Mouse (Mus musculus) WW6 (cell line): ENCODE results near the gene Chd9.

Source experiments
- DNase-seq: peaks from one replicate; pipeline ENCODE4 v3.0.0-alpha.2; 2013; ENCODE audit warnings: low read depth, low spot score

Chd9 gene

GRCm38 (mm10) chr8:90976960-90977371, 148.8 kb downstream of the Chd9 start:
- no peak for DNase-seq

- DNase-seq: no peak
These were observed 150.6 kb downstream of the Chd9 start for GRCm38 (mm10) chr8:90978720-90979119.

DNA sequence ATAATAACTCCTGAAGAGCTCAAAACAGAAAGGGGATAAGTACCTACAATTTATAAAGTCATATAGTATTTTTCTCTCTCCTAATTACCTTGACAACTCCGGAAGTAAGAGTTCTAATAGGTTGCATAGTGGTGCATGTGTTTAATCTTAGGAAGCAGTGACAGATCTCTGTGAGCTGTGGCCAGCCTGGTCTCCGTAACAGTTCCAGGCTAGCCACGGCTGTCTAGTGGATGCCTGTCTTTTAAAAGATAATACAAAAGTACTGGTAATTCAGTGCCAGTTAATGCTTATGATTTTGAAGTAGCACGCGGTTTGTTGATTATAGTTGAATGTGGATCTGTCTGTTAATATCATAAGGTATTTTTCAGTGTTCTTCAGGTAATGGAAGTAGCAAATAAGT, 151.1 kb downstream of the Chd9 start:
- no peak for DNase-seq

- no peak for DNase-seq
These were observed 153.9 kb downstream of the Chd9 start for GRCm38 (mm10) chr8:90982087-90982486.

DNA sequence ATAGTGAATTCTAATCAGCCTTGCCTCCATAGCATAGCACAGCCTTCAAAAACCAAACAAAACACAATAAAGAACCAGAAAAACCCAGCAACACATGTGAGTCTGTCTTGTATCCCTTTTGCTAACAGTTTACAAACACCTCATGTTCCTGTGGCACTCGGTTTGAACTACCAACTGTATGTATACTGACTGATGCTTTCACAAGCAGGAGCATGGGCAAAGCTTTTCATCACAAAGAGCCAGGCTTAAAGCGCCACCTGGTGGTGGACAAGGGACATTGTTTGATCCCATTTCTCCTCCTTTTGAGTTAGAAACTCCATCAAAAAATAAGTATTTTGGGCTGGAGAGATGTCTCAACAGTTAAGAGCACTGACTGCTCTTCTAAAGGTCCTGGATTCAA, 191.6 kb downstream of the Chd9 start:
- DNase-seq: peak; percentile 46

- no peak for DNase-seq
These were observed 206.3 kb downstream of the Chd9 start for GRCm38 (mm10) chr8:91034417-91034816.

DNA sequence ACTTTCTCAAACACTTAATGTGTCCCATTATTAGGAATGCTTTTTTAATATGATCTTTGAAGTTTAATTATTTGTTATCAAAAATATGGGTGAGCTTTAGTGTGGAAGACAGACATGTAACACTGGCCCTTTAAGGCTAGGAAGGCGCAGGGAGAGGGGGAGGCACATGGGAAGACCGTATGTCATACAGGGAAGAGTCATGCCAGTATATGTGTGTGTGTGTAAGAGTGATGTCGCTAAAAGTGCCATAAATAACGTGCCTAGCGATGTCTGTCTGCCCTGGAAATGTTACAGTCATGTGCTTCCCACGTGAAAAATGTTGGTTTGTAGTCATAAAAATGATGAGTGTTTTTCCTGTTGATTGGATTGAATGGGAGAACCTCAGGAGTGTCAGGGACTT, 208.8 kb downstream of the Chd9 start:
- DNase-seq: no peak

DNA sequence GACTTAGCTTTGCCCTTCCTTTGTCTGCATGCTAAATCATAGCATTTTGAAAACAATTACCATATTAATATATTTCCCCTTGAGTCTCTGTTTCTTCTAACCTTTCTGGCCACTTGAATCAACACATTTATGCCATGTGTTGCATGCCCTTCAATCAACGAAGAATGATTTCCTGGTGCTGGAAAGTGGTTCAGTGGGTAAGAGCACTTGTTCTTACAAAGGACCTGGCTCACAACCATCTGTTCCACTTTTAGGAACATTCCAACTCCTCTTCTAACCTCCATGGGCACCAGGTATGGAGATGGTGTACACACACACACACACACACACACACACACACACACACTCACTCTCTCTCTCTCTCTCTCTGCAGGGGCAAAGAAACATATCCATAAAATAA, 210.5 kb downstream of the Chd9 start:
- DNase-seq: no peak

GRCm38 (mm10) chr8:91046370-91046769, 218.2 kb downstream of the Chd9 start:
- no peak for DNase-seq

DNA sequence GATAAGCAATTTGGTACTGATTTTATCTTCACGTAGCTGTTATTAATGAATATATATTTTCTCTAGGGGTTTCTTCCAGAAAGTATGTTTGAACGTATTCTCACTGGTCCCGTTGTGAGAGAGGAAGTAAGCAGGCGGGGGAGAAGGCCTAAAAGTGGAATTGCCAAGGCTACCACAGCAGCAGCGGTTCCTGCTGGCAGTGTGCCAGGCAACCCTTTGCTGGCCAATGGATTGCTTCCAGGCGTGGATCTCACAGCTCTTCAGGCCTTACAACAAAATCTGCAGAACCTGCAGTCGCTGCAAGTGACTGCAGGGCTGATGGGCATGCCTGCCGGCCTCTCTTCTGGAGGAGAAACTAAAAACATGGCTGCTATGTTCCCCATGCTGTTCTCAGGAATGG, 222.9 kb downstream of the Chd9 start:
- DNase-seq: no peak

DNA sequence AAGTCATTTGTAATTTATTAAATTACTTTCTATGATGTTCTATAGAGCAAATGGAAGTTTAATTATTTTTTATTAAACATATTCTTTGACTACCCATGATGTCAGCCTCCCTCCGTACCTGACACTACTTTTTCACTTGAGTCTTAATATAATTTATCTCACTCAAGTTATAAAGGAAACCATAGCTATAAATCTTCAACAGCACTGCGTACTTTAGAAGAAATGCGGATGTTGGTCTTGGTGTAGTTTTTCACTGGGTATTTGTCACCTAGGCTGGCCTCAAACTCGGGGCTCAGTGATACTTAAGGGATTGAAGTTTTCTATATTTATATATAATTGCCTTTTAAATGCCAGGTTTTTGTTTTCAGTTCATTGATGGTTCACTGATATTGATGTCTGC, 226.3 kb downstream of the Chd9 start:
- no peak for DNase-seq

- DNase-seq: no peak
These were observed 228.7 kb downstream of the Chd9 start for GRCm38 (mm10) chr8:91056848-91057247.

DNA sequence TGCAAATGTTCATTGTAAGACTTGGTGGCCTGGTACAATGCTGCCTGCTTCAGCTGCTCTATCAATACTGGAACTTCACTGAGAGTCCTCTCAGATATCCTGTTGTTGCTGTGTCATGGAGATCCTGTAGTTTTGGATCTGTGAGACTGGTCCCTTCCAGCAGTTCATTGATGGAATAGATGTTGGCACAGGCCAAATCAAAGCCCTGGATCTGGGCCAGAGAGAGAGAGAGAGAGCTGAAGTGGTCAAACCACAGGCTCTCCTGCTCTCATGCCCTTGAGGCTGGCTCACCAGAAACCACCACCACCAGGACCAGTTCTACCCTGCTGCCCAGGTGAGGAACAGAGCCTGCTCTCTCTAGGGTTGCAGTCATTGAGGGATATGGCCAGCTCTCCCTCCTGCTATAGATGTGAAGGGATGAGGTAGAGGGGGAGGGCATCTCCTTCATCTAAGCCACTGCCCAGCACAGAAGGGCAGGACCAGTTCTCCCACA, 231.0 kb downstream of the Chd9 start:
- no peak for DNase-seq

GRCm38 (mm10) chr8:91059884-91060510, 231.8 kb downstream of the Chd9 start:
- no peak for DNase-seq

DNA sequence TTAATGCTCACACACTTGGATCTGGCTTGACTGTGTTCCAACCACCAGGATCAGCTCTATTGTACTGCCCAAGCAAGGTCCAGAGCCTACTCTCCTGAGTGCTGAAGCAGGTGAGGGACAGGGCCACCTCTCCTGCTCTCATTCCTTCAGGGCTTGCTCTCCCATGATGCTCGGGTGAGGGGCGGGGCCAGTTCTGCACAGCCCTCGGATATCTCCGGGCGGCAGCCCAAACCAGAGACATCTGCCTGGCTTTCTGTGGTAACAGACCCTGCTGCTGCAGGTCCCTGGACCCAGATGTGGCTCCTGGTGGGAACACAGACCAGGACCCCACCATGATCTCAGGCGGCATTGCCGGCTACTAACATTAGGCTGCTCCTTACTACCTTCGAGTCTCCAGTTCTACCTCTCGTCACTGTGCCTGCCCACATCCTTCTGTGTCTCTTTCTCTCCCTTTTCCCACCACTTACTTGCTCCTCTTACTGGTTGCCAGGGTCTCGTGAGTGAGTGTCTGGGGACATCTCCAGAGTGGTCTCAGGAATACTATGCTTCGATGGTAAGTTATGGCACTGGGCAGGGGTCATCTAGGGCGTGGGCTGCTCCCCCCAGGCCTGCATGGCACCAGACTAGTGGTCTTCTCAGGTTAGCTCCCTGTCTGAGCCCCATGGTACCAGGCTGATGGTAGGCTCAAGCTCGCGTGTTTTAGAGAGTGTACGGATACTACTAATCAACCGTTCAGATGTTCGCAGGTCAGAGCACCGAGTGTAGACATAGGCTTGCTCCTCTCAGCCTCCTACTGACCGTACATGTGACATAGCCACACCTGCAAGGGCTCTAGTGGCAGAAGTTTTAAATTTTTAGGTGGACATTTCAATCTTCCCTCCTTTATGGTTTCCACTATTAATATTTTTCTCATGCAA, 232.7 kb downstream of the Chd9 start:
- peak; percentile 33 for DNase-seq

DNA sequence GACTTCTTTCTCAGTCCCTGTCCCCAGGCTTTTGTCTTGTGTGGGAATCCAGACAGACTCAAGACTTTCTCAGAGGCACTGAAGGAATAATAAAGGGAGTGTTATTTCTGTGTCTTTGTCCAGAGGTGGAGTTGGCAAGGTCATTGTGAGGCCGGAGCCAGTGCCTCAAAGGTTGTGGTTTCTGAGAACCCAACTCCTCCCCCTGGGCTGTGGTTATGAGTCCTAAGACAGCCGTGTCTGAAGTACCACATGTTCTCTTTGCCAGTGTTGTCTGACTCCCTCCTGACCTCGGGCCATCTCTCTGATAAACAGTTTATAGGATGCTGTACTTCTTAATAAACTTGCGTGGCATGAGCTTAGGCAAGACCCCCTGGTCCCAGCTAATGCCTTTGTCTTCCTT, 237.0 kb downstream of the Chd9 start:
- no peak for DNase-seq

- no peak for DNase-seq
These were observed 241.3 kb downstream of the Chd9 start for GRCm38 (mm10) chr8:91069407-91069806.

- peak; percentile 75 for DNase-seq
These were observed 241.7 kb downstream of the Chd9 start, which contains the start of gene Rbl2 for GRCm38 (mm10) chr8:91069834-91070233. Rbl2 (plus strand) TSS chr8:91070057.

DNA sequence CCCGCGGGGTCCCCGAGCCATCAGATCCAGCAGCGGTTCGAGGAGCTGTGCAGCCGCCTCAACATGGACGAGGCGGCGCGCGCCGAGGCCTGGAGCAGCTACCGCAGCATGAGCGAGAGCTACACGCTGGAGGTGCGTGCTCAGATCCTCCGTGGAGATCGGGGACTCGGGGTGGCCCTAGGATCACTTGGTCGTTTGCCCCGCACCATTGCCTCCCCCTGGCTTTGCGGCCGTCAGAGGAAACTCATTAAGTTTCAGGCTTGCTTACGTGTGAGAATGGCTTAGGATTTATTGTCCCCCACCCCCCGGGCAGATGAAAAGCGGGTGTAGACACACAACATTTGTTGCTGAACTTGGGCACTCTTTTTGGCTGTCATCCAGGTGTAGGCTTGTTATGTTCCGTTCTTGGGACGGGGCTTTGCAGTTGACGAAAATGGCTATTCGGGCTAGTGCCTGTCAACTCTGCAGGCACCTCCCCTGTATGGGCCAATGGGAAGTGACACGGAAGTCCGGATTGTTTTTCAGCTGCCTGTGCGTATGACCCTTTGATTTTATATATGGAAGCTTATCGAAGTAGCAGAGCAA, 242.2 kb downstream of the Chd9 start:
- peak; percentile 36 for DNase-seq

- DNase-seq: no peak
These were observed 249.1 kb downstream of the Chd9 start for GRCm38 (mm10) chr8:91077077-91077867.

GRCm38 (mm10) chr8:91079678-91080077, 251.5 kb downstream of the Chd9 start:
- no peak for DNase-seq

GRCm38 (mm10) chr8:91081911-91082310, 253.8 kb downstream of the Chd9 start:
- DNase-seq: no peak
